Mouse (Mus musculus): ENCODE results near the gene Lurap1. TPM values are rescaled to one million over a fixed set of nuclear protein-coding genes. Genes with fewer than 3 reads are reported as not detected.

The Lurap1 gene
- total RNA-seq, 4 experiments from 2014 or later: 21.9 to 23.7 (median 23.3) TPM

DNA sequence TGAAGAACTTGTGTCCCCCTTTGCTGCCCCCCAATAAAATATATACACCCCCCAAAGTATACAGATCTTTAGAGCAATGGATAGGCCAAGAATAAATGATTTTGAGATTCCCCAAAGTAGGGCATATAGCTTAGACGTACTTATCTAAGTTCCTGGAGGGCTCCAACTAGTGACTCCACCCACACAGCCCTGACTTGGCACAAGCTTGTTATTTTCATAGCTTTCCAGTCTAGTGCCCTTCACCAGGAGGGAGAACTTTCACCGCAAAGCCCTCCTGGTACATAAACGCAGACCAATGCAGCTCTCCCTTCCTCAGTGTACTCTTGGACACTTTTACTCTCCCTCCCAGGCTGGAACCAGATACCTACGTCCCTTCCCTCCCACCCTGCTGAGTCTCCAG lies 11.0 kb upstream of the Lurap1 start:
- DNase-seq (ENCODE audit: low spot score in 2 of 2): no peak

DNA sequence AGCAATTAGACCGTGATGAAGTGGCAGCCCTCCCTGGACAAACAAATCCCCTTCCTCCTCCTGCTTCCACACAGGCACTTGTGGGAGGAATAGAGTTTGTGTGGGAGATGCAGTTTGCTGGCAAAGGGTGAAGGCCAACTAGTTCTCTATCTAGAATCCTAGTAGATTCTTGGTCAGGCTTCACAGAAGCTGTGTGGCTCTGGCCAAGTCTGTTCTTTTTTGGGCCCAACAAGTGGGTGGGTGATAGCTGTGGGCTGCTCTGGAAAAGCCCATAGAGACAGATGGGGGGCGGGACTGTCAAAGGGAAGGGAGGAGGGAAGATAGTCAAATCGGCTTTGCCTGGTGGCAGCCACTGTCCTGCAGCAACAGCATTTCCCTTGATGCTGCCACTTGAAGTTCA lies 9.6 kb upstream of the Lurap1 start:
- DNase-seq (ENCODE audit: low spot score in 2 of 2): peak; percentile 70 to 79

DNA sequence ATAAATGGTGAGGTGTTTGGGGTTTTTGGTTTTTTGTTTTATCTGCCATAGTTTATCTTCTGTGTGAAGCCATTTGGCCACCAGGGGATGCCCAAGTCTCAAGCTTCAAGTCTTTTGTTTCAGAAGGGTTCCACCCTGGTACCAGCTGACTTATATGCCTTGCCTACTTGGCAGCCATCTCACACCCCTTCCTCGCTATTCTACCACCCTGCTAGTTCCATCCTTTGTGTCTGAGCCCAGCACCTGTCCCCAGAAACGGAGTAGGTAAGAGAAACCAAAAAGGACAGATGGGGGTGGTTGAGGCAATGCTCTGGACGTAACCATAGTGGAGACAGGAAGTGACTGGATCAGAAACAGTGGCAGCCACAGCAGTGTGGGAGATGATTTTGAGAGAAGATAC lies 8.8 kb upstream of the Lurap1 start:
- DNase-seq (ENCODE audit: low spot score in 2 of 2): no peak

DNA sequence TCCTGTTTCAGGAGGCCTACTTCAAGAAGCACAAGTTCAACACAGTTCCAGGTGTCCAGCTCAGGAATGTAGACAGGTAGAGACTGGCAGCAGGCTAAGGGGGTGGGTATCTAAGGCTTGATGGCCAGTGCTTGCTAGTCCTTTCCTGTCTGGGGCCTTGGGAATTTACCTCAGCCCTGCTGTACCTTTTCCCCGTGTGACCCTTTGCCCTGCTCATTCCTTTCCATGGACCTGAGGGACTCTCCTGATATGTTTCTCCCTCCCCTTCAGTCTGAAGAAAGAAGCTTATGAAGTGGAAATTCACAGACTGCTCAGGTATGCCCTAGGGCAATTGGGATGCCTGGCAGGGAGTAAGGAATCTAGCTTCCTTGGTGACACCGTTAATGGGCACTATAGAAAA lies 6.7 kb upstream of the Lurap1 start:
- no peak for DNase-seq (ENCODE audit: low spot score in 2 of 2)

DNA sequence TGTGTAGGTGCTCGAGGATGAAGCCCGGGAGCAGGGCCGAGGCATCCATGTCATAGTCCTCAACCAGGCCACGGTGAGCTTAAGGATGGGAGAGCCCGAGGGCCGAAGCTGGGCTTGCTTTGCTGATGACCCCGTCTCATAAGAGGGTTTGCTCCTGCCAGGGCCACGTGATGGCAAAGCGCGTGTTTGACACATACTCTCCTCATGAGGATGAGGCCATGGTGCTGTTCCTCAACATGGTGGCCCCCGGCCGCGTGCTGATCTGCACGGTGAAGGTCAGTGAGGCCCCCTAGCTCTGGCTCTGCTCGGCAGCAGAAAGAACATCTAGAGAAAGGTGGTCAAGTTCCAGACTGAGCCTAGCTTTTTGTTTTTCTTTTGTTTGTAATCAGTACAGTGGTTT lies 1.6 kb upstream of the Lurap1 start:
- no peak for DNase-seq (ENCODE audit: low spot score in 2 of 2)

DNA sequence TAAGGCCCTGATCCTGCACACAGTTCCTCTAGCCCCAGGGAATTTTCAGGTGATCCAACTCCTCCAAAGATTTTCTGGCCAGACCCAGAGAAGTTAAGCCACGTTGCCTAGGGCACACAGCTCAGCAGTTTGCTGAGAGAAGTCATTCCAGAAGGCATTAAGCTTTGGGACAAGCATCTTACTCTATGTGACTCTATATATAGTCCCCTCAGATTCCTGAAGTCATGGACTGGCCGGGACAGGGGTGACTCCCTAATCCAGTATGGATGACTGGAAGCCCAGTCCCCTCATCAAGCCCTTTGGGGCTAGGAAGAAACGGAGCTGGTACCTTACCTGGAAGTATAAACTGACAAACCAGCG lies 296 bp downstream of the Lurap1 start:
- no peak for DNase-seq (ENCODE audit: low spot score in 2 of 2)

DNA sequence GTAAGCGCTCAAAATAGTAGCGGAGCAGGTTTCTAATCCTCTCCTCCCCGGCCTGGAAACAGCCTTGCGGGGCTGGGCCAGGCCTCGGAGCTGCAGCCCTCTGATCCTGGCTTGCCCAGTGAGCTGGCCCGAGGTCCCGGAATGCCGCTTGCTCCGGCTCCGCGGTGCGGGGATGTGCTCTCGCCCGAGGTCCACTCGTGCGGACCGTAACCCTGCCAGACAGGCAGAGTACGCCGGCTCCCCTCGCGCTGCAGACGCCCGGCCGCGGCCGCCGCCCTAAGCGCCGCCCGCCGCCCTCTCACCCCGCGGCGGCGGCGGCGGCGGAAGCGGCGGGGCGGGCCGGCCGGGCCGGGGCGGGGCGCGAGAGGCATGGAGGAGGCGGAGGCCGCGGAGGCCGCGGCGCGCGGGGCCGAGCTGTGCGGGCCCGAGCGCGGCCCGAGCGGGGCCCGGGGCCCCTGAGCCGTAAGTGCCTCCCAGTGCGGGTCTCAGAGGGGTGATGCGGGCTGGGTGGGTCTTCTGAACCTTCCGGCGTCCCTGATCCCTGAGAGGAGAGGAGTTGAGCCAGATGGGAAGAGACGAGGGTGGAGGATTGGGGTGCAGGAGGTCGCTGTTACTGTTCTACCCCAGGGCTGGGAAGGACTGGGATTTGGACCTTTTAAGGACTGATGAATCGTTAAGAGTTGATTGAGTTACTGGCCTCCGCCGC lies 829 bp downstream of the Lurap1 start:
- no peak for DNase-seq (ENCODE audit: low spot score in 2 of 2)

DNA sequence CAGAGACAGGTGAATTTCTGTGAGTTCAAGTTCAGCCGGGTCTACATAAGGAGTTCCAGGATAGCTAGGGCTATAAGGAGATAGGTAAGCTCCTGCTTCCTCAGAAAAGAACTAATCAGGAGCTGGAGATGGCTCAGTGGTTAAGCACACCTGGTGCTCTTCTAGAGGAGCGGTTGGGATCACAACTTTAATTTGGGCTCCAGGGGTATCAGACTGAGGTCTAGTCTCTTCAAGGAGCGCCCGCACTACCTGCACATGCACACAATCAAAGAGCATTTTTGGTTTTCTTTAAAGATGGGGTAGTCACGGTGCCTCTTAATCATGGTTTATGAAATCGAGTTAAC lies 1.4 kb downstream of the Lurap1 start:
- DNase-seq (ENCODE audit: low spot score in 2 of 2): no peak

DNA sequence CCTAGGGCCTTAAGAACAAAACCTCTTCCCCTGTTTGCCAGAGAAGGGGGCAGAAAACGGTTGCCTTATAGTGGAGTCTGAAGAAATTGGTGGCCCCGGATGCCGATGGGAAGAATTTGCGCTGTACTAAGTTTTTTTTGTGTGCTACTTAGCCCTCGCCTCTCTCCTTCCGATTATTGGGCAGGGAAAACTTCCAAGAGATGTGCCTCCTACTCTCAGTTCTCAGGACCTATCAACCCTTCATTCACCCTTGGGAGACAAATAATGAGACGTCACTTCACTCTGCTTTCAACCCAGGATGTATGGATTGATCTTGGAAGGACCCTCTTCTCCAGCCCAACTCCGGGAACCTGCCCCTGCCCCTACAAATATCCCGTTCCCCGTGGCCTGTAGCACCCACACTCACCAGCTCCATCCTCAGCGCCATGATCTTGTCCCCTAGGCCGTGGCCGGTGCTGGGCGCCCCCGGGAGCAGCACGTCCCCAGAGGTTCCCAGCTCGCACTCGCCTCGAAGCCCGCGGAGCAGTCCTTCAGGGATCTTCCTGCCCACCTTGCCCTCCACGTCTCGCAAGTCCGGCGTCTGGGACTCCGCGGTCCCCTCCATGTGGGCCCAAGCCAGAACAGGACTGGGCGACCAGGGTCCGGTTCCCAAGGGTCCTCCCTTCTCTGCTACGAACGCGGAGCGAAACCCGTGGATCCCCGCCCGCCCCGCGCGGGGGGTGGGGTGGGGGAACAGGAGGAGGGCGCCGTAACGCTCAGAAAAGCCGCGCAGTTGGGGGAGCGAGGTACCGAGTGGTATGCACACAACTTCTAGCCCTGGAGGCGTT lies 7.0 kb downstream of the Lurap1 start:
- peak in 1 of 2 experiments; percentile 64 for DNase-seq (ENCODE audit: low spot score in 2 of 2)

DNA sequence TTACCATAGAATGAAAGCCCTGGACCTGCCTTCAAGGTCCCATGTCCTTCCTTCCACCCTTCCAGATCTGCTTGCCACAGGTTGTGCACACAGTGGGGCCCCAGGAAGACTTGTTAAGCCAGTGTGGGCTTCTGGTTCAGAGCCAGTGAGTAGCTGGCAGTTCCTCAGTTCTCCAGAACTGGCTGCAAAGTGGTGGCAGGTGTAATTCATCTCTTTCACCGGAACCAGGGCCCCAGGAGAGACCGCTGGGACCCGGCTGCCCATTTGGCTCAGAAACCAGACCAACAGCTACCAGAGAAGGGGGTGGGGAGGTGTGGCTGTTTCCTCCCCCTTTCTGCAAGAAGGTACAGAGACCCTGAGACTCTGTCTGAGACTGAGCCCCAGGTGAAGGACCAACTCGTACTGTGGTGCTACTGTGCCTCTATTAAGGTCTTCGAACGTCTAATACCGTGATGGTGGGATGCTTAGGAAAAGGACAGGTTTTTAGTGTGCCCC lies 7.8 kb downstream of the Lurap1 start:
- DNase-seq (ENCODE audit: low spot score in 2 of 2): no peak

DNA sequence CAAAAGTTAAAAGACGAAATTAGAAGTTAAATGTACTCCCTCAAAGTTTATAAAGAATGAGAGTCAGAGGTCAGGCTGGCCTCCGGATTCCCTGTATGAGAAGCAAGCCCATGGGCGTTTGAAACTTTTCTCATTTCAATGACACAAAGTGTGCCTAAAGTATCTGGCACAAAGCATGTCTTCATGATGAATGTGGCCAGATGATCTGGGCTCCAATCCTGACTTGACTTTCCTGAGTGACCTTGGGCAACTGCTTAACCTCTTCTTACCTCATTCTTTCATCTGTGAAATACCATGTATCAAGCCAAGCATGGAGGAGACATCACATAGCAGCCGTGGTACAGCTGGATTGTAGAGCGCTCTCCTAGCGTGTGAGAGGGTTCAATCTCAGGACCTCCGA lies 8.9 kb downstream of the Lurap1 start:
- no peak for DNase-seq (ENCODE audit: low spot score in 2 of 2)

DNA sequence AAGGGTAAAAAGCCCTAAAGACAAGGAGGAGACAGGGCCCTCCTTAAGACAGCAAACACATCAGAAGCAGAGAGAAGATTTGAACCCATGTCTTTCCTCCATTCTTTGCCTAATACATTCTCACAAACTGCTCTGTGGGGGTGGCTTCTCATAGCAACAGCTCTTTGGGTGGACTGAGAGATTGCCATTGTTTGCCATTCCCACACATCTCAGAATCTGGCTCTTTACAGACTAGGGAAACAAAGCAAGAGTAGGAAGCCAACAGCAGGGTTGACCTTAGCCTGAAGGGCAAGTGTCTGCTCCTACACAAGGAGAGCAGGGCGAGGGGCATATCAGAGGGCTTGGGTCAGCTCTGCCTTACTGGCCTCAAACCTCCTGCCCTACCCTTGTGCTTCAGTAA lies 9.4 kb downstream of the Lurap1 start:
- no peak for DNase-seq (ENCODE audit: low spot score in 2 of 2)

DNA sequence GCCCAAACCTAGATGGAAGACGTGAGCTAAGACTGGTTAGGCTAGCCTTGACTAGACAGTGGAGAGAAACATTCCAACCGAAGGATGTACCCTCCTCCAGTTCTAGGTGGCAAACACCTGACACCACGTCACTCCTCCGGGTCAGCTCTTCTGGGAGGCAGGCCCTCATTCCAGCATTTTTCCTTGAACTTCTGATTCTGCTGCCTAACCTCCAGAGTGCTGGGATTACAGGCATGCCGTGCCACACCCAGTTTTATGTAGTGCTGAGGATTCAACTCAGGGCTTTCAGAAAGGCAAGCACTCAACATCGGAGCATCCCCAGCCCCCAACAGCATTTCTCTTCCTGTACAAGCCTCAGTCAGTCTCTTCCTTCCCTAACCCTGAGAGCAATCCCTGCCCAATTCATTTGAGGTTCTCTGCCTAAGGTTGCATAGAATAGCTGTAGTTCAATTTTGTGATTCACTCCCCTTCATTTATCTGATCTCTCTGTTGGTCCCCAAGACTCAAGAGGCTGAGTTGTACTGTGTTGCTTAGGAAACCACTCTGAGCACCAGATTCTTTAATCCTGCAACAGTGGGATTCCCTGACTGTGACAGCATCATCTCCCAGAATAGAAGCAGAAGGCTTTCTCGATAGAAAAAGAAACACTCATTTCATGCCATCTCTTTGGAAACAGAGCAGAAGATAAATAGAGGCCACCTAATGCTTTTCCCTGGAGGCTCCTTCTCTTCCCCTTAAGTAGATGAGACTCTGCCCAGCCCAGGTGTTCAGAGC lies 10.2 kb downstream of the Lurap1 start:
- DNase-seq (ENCODE audit: low spot score in 2 of 2): no peak

DNA sequence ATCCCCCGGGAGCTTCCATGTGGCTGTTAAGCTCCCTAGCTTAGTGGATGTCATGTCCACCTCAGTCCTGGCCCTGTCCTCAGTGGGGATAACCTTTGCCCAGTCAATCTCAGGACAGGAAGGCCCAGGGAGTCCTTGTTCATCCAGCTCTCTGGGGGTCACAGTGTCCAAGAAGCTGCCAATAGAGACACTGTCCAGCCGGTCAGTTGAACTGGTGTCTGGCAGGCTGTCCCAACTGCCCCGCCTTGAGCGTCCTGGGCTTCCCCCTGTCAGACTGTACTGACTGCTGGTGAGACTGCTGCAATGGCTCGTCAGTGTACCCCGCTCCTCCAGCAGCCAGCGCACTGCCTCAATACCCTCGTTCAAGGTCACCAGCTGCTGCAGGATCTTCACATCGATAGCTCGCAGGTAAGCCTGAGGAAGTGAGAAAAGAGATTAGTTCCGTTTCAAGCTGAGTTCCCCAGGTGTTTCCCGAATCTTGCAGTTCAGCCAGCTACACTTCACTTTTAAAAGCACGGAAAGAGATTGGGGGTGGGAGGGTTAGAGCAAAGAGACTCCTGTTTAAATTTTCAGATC lies 13.6 kb downstream of the Lurap1 start:
- no peak for DNase-seq (ENCODE audit: low spot score in 2 of 2)

DNA sequence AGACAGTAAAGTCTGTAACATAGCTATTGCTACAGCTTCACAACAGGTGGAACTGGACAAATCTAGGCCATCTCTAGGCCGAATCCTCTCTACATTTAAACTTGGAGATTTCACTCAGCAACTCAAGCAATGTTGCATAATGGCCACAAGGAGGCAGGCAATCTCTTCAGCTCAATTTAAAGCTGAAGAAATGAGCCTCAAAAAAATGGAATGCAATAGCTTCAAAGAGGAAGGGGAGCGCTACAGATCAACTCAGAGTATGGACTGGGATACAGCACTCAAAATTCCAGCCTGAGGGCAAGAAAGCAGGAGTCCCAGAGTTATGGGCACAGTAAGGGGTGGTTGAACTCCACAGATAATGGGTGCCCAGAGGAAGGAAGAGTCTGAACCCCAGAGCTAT lies 16.1 kb downstream of the Lurap1 start:
- no peak for DNase-seq (ENCODE audit: low spot score in 2 of 2)

DNA sequence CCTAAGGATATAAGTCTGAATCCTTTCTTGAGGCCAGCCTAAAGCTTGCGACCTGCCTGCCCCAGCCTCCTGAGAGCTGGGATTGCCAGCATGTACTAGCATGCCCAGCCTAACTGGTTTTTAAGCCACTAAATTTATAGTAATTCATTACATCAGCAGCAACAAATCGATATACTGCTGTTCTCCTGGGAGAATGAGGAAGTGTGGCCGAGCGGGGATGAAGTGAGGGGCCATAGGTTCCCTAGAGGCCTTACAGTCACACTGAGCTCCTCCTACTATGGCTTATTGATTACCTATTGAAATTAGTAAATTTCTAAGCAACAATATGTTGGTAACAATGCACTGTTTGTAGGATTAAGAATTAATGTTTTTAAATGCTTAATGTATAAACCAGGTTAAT lies 18.0 kb downstream of the Lurap1 start:
- no peak for DNase-seq (ENCODE audit: low spot score in 2 of 2)

DNA sequence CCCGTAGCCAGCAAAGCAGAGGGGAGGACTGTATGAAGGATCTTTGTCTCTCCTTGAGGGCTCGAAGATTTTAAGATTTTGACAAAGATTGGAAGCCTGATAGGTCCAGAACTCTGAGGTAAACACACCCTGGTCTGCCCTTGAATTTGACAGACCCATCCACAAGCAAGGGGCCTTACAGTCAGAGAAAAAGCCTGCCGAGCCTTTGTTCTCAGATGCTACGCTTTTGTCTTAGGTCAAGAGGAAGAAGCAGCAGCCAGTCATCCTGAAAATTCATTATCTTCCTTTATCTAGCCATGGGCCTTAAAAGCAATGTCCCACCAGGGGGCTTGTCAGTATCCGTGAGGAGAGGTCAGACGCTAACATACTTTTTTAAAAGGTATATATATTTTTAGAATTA lies 23.2 kb downstream of the Lurap1 start:
- no peak for DNase-seq (ENCODE audit: low spot score in 2 of 2)

DNA sequence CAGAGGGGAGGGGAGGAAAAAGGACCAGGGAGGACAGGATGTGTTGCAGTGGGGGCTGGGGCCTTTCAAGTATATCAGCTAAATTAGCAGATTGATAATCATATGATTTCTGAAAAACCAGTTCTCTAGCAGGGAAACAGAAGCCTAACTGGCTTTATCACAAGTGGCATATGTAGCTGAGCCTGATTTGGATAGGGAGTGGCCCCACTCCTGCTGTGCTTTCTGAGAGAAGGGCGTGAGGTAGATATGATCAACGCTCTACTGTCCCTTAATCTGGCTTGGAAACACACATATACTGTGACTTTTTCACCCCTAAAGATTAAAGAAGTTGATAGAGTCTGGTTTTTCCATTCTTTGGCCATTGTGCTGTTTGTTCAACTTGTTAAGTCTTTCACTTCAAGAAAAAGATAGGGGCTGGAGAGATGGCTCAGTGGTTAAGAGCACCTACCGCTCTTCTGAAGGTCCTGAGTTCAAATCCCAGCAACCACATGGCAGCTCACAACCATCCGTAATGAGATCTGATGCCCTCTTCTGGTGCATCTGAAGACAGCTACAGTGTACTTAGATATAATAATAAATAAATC lies 25.2 kb downstream of the Lurap1 start:
- DNase-seq (ENCODE audit: low spot score in 2 of 2): no peak

DNA sequence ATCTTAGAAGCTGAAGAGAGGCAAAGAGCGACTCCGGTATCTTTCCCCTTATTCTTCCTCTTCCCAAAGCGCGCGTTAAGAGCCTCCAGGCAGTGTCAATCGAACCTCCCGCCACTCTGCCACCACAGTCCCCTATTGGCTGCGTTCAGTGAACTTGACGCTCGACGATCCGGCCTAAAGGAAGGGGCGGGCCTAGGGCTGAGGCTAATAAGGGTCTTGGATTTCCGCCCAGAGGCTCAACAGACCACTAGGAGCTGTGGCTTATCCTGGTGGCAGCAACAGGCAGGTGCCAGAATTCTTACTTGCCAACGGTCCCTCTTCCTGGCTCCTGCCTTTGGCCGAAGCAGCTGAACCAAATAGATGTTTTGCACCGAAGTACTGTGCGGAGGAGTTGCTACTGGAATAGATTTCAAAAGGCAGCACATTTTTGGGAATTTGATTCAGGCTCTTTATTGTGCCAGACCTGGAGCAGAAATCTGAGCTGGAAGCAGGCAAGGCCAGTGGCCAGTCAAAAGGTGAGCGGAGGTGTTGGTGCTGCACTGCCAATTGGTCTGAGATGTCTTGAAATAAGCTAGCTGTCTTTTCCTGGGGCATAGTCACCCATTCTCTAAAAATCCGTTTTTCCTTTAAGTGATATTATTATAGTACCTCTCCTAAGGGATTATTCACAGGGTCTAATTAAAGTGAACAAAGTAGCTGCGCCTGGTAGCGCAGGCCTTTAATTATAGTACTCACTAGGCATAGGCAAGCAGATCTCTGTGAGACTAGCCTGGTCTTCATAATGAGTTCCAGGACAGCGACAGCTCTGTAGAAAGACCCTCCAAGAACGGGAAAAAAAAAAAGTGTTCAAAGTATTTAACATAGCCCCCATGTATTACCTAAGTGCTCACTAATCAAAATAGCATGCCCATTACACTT lies 27.3 kb downstream of the Lurap1 start, which contains the start of the genes Rad54l and Pomgnt1:
Rad54l (minus strand) TSS at position 89 of the 918 bp plus-strand sequence.
Pomgnt1 (plus strand) TSS at position 239 of the 918 bp plus-strand sequence.
- peak; percentile 60 to 69 for DNase-seq (ENCODE audit: low spot score in 2 of 2)

DNA sequence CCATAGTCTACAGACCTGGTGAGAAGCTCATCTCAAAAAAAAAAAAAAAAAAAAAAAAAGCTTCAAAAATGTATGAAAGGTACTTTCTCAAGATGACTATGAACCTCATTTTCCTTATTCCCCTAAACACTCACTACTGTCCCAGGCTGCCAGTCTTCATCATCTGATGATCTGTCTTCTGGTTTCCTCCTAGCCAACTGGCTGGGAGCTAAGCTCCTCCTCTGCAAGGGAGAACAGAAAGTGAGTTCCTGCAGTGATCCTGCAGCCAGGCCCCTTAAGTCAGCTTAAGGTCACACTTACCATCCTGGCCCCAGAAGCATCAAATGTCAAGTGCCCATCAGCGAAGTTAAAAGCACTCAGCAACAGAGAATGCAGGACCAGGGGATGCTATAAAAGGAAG lies 28.4 kb downstream of the Lurap1 start:
- DNase-seq (ENCODE audit: low spot score in 2 of 2): no peak
